Mouse (Mus musculus): ENCODE measurements around the gene Foxp3. TPM values are rescaled to one million over a fixed set of nuclear protein-coding genes. Genes with fewer than 3 reads are reported as not detected.

Foxp3 gene
- polyA plus RNA-seq, 1 experiment from 2014 or later: not detected

- DNase-seq (ENCODE audit: low spot score) (no peak), ATAC-seq (replicated peaks; ENCODE audit: insufficient number of reproducible peaks, low FRiP score, low TSS enrichment, low read depth) (no peak)
- WGBS: 93% methylated on average over 7 of the region's 7 CpGs
- Histone ChIP-seq H3K9ac (replicated peaks; ENCODE audit: low read length) (no peak overlapping the region), H3K27me3 (ENCODE audit: control insufficient read depth, insufficient read depth, low read length) (no peaks in the 10 kb centered on the region), H3K4me2 (ENCODE audit: low read depth, low read length) (no peak overlapping the region), H3K4me3 (ENCODE audit: low read depth, low read length) (no peak overlapping the region), H3K9me3 (replicated peaks; ENCODE audit: control insufficient read depth, low read length) (no peaks in the 10 kb centered on the region), H3K4me1 (ENCODE audit: control insufficient read depth, insufficient read depth, low read length) (no peaks in the 10 kb centered on the region), H3K36me3 (replicated peaks; ENCODE audit: control insufficient read depth, insufficient read depth, low read depth, low read length) (no peaks in the 10 kb centered on the region), H3K27ac (replicated peaks; ENCODE audit: low read depth, low read length) (no peak overlapping the region)
These were observed 30.6 kb downstream of the Foxp3 start for GRCm38 (mm10) chrX:7604004-7604403.

- H3K4me2 ChIP-seq (ENCODE audit: low read depth, low read length): peak within 1 kb of the TSS; percentile 44
- H3K27ac ChIP-seq (replicated peaks; ENCODE audit: low read depth, low read length): no peak within 1 kb of the TSS
- no peaks in the 10 kb centered on the region for H3K4me1 ChIP-seq (ENCODE audit: control insufficient read depth, insufficient read depth, low read length)
- no peaks in the 10 kb centered on the region for H3K36me3 ChIP-seq (replicated peaks; ENCODE audit: control insufficient read depth, insufficient read depth, low read depth, low read length)
- WGBS: 16% methylated on average over 28 of the region's 28 CpGs
- peak; percentile 91 for DNase-seq (ENCODE audit: low spot score)
- H3K27me3 ChIP-seq (ENCODE audit: control insufficient read depth, insufficient read depth, low read length): no peaks in the 10 kb centered on the region
- H3K4me3 ChIP-seq (ENCODE audit: low read depth, low read length): peak within 1 kb of the TSS; percentile 39
- ATAC-seq (replicated peaks; ENCODE audit: insufficient number of reproducible peaks, low FRiP score, low TSS enrichment, low read depth): peak; percentile 89
- H3K9ac ChIP-seq (replicated peaks; ENCODE audit: low read length): peak within 1 kb of the TSS; percentile 43
- H3K9me3 ChIP-seq (replicated peaks; ENCODE audit: control insufficient read depth, low read length): no peaks in the 10 kb centered on the region
These were observed 31.6 kb downstream of the Foxp3 start, which contains the start of gene Ccdc22 for GRCm38 (mm10) chrX:7604879-7605574. TSS of gene Ccdc22 (minus strand) at chrX:7605517.

- DNase-seq (ENCODE audit: low spot score): no peak
These were observed 32.1 kb downstream of the Foxp3 start for GRCm38 (mm10) chrX:7605575-7605941.

GRCm38 (mm10) chrX:7606783-7607182 lies 33.3 kb downstream of the Foxp3 start, which contains the start of gene Cacna1f:
TSS of gene Cacna1f (plus strand) at chrX:7607083.
- Histone ChIP-seq H3K9ac (replicated peaks; ENCODE audit: low read length) (no peak within 1 kb of the TSS), H3K27me3 (ENCODE audit: control insufficient read depth, insufficient read depth, low read length) (no peaks in the 10 kb centered on the region), H3K36me3 (replicated peaks; ENCODE audit: control insufficient read depth, insufficient read depth, low read depth, low read length) (no peaks in the 10 kb centered on the region), H3K4me3 (ENCODE audit: low read depth, low read length) (no peak within 1 kb of the TSS), H3K4me1 (ENCODE audit: control insufficient read depth, insufficient read depth, low read length) (no peaks in the 10 kb centered on the region), H3K27ac (replicated peaks; ENCODE audit: low read depth, low read length) (no peak within 1 kb of the TSS), H3K9me3 (replicated peaks; ENCODE audit: control insufficient read depth, low read length) (no peaks in the 10 kb centered on the region), H3K4me2 (ENCODE audit: low read depth, low read length) (no peak within 1 kb of the TSS)
- ATAC-seq (replicated peaks; ENCODE audit: insufficient number of reproducible peaks, low FRiP score, low TSS enrichment, low read depth) (no peak), DNase-seq (ENCODE audit: low spot score) (no peak)
- 79% methylated on average over 6 of the region's 6 CpGs for WGBS

More at GRCm38 (mm10) chrX:7605575-7605941, 32.1 kb downstream of the Foxp3 start:
- Histone ChIP-seq H3K9ac (replicated peaks; ENCODE audit: low read length) (no peak overlapping the region), H3K9me3 (replicated peaks; ENCODE audit: control insufficient read depth, low read length) (no peaks in the 10 kb centered on the region), H3K4me2 (ENCODE audit: low read depth, low read length) (no peak overlapping the region), H3K4me3 (ENCODE audit: low read depth, low read length) (no peak overlapping the region), H3K27ac (replicated peaks; ENCODE audit: low read depth, low read length) (no peak overlapping the region), H3K4me1 (ENCODE audit: control insufficient read depth, insufficient read depth, low read length) (no peaks in the 10 kb centered on the region), H3K27me3 (ENCODE audit: control insufficient read depth, insufficient read depth, low read length) (no peaks in the 10 kb centered on the region), H3K36me3 (replicated peaks; ENCODE audit: control insufficient read depth, insufficient read depth, low read depth, low read length) (no peaks in the 10 kb centered on the region)
- 49% methylated on average over 8 of the region's 8 CpGs for WGBS
- 0 out of 2 replicates have a peak, but pooled peaks have one; percentile 32 for ATAC-seq (replicated peaks; ENCODE audit: insufficient number of reproducible peaks, low FRiP score, low TSS enrichment, low read depth)

- WGBS: 22% methylated on average over 21 of the region's 21 CpGs
- H3K4me2 ChIP-seq (ENCODE audit: low read depth, low read length): peak overlapping the region; percentile 57
- no peaks in the 10 kb centered on the region for H3K4me1 ChIP-seq (ENCODE audit: control insufficient read depth, insufficient read depth, low read length)
- H3K27me3 ChIP-seq (ENCODE audit: control insufficient read depth, insufficient read depth, low read length): no peaks in the 10 kb centered on the region
- H3K27ac ChIP-seq (replicated peaks; ENCODE audit: low read depth, low read length): no peak overlapping the region
- no peaks in the 10 kb centered on the region for H3K9me3 ChIP-seq (replicated peaks; ENCODE audit: control insufficient read depth, low read length)
- peak overlapping the region; percentile 32 for H3K4me3 ChIP-seq (ENCODE audit: low read depth, low read length)
- ATAC-seq (replicated peaks; ENCODE audit: insufficient number of reproducible peaks, low FRiP score, low TSS enrichment, low read depth) (no peak), DNase-seq (ENCODE audit: low spot score) (no peak)
- no peak overlapping the region; the same call in 1 of the 2 replicates for H3K9ac ChIP-seq (replicated peaks; ENCODE audit: low read length)
- H3K36me3 ChIP-seq (replicated peaks; ENCODE audit: control insufficient read depth, insufficient read depth, low read depth, low read length): no peaks in the 10 kb centered on the region
These were observed 36.6 kb downstream of the Foxp3 start for GRCm38 (mm10) chrX:7610035-7610434.

GRCm38 (mm10) chrX:7610536-7611258 lies 37.3 kb downstream of the Foxp3 start:
- ATAC-seq (replicated peaks; ENCODE audit: insufficient number of reproducible peaks, low FRiP score, low TSS enrichment, low read depth): no peak
- peak overlapping the region; percentile 46; the same call in 1 of the 2 replicates for H3K9ac ChIP-seq (replicated peaks; ENCODE audit: low read length)
- DNase-seq (ENCODE audit: low spot score): peak; percentile 6
- H3K4me2 ChIP-seq (ENCODE audit: low read depth, low read length): peak overlapping the region; percentile 57
- no peaks in the 10 kb centered on the region for H3K9me3 ChIP-seq (replicated peaks; ENCODE audit: control insufficient read depth, low read length)
- 17% methylated on average over 26 of the region's 26 CpGs for WGBS
- peak overlapping the region; percentile 32 for H3K4me3 ChIP-seq (ENCODE audit: low read depth, low read length)
- H3K27ac ChIP-seq (replicated peaks; ENCODE audit: low read depth, low read length): no peak overlapping the region
- no peaks in the 10 kb centered on the region for H3K4me1 ChIP-seq (ENCODE audit: control insufficient read depth, insufficient read depth, low read length)
- no peaks in the 10 kb centered on the region for H3K27me3 ChIP-seq (ENCODE audit: control insufficient read depth, insufficient read depth, low read length)
- H3K36me3 ChIP-seq (replicated peaks; ENCODE audit: control insufficient read depth, insufficient read depth, low read depth, low read length): no peaks in the 10 kb centered on the region

- 82% methylated on average over 12 of the region's 12 CpGs for WGBS
- Histone ChIP-seq H3K27me3 (ENCODE audit: control insufficient read depth, insufficient read depth, low read length) (no peaks in the 10 kb centered on the region), H3K27ac (replicated peaks; ENCODE audit: low read depth, low read length) (no peak overlapping the region), H3K4me3 (ENCODE audit: low read depth, low read length) (no peak overlapping the region), H3K4me2 (ENCODE audit: low read depth, low read length) (no peak overlapping the region), H3K9ac (replicated peaks; ENCODE audit: low read length) (no peak overlapping the region), H3K9me3 (replicated peaks; ENCODE audit: control insufficient read depth, low read length) (no peaks in the 10 kb centered on the region), H3K4me1 (ENCODE audit: control insufficient read depth, insufficient read depth, low read length) (no peaks in the 10 kb centered on the region), H3K36me3 (replicated peaks; ENCODE audit: control insufficient read depth, insufficient read depth, low read depth, low read length) (no peaks in the 10 kb centered on the region)
- ATAC-seq (replicated peaks; ENCODE audit: insufficient number of reproducible peaks, low FRiP score, low TSS enrichment, low read depth) (no peak), DNase-seq (ENCODE audit: low spot score) (no peak)
These were observed 44.6 kb downstream of the Foxp3 start for GRCm38 (mm10) chrX:7617889-7618551.
